Mouse (Mus musculus) myocyte (in vitro differentiated cells): ENCODE results near the gene Fam110a. TPM values are rescaled to one million over a fixed set of nuclear protein-coding genes. Genes with fewer than 3 reads are reported as not detected.

Experiments
- H3K27me3 ChIP-seq: one replicate; pipeline ENCODE4 v1.6.1; 2011; ENCODE audit not compliant: control insufficient read depth, insufficient read depth, insufficient read length
- H3K36me3 ChIP-seq: one replicate; pipeline ENCODE4 v1.6.1; 2011; ENCODE audit not compliant: control insufficient read depth, insufficient read depth
- H3K4me2 ChIP-seq: one replicate; pipeline ENCODE4 v1.6.1; 2011; ENCODE audit warnings: low read depth, control low read depth
- H3K4me3 ChIP-seq: one replicate; pipeline ENCODE4 v1.5.1; 2011; ENCODE audit warnings: mild to moderate bottlenecking, control low read depth, moderate library complexity
- H3K79me2 ChIP-seq: one replicate; pipeline ENCODE4 v1.6.1; 2011; ENCODE audit not compliant: control insufficient read depth, insufficient read depth
- H3ac ChIP-seq: one replicate; pipeline ENCODE4 v1.6.1; 2011; ENCODE audit not compliant: control insufficient read depth, insufficient read length
- CEBPB ChIP-seq: IDR thresholded peaks from 2 replicates; pipeline ENCODE4 v1.6.1; 2011; ENCODE audit warnings: mild to moderate bottlenecking, moderate library complexity; ENCODE audit not compliant: poor library complexity, insufficient read depth, severe bottlenecking
- E2F4 ChIP-seq: IDR thresholded peaks from one replicate; pipeline ENCODE4 v1.6.1; 2011; ENCODE audit warnings: mild to moderate bottlenecking, control low read depth, moderate library complexity; ENCODE audit not compliant: insufficient read depth
- MAX ChIP-seq: IDR thresholded peaks from one replicate; pipeline ENCODE4 v1.6.1; 2011; ENCODE audit warnings: low read depth, mild to moderate bottlenecking, control low read depth
- MYOD1 ChIP-seq, 3 experiments: IDR thresholded peaks; one replicate each; pipeline ENCODE4 v1.6.1; 2011; ENCODE audit warnings: control low read depth in 2 of 3, low read depth in 2 of 3, mild to moderate bottlenecking in 2 of 3, moderate library complexity in 1 of 3; ENCODE audit not compliant: insufficient read length in 2 of 3, control insufficient read depth in 1 of 3
- MYOG ChIP-seq, 3 experiments: IDR thresholded peaks; one replicate each; pipeline ENCODE4 v1.6.1; 2011; ENCODE audit warnings: control low read depth in 2 of 3, low read depth in 2 of 3, mild to moderate bottlenecking in 2 of 3; ENCODE audit not compliant: insufficient read length in 2 of 3, control insufficient read depth in 1 of 3, insufficient read depth in 1 of 3
- POLR2A ChIP-seq: IDR thresholded peaks from one replicate; pipeline ENCODE4 v1.6.1; 2011; ENCODE audit warnings: low read depth, mild to moderate bottlenecking, control low read depth, moderate library complexity; ENCODE audit not compliant: insufficient read length
- POLR2AphosphoS2 ChIP-seq: IDR thresholded peaks from one replicate; pipeline ENCODE4 v1.6.1; 2011; ENCODE audit warnings: low read depth, control low read depth; ENCODE audit not compliant: insufficient read length
- REST ChIP-seq: IDR thresholded peaks from one replicate; pipeline ENCODE4 v1.6.1; 2011; ENCODE audit warnings: mild to moderate bottlenecking, control low read depth, moderate library complexity; ENCODE audit not compliant: insufficient read depth, insufficient read length
- SRF ChIP-seq: IDR thresholded peaks from one replicate; pipeline ENCODE4 v1.6.1; 2011; ENCODE audit warnings: low read depth; ENCODE audit not compliant: control insufficient read depth, insufficient read length
- TCF12 ChIP-seq: IDR thresholded peaks from one replicate; pipeline ENCODE4 v1.6.1; 2011; ENCODE audit warnings: mild to moderate bottlenecking, control low read depth; ENCODE audit not compliant: poor library complexity, insufficient read depth, severe bottlenecking
- TCF3 ChIP-seq: IDR thresholded peaks from one replicate; pipeline ENCODE4 v1.6.1; 2011; ENCODE audit warnings: low read depth, control low read depth; ENCODE audit not compliant: insufficient read length
- USF1 ChIP-seq: IDR thresholded peaks from one replicate; pipeline ENCODE4 v1.6.1; 2011; ENCODE audit warnings: low read depth, mild to moderate bottlenecking, control low read depth, moderate library complexity
- polyA plus RNA-seq: library from polyadenylated mRNA; unstranded; fragments of >200 nt; fragmentation: generic; extraction: Trizol; gene quantifications from one replicate; pipeline ENCODE4 v1.2.1, GENCODE M21; 2012; ENCODE audit warnings: missing spikeins

Fam110a gene
- polyA plus RNA-seq, 1 experiment, result 21.0 TPM

GRCm38 (mm10) chr2:151939651-151940420 is 40.2 kb downstream of the Fam110a start:
- H3K36me3 ChIP-seq, result no peaks in the 10 kb centered on the region
- no peak for TF ChIP-seq USF1
- no peak for TF ChIP-seq CEBPB
- H3K4me3 ChIP-seq, result no peak overlapping the region
- no peak overlapping the region for H3K4me2 ChIP-seq
- H3K27me3 ChIP-seq, result peaks cover 5% of the 10 kb centered on the region
- no peaks in the 10 kb centered on the region for H3K79me2 ChIP-seq
- H3ac ChIP-seq, result no peak overlapping the region

DNA sequence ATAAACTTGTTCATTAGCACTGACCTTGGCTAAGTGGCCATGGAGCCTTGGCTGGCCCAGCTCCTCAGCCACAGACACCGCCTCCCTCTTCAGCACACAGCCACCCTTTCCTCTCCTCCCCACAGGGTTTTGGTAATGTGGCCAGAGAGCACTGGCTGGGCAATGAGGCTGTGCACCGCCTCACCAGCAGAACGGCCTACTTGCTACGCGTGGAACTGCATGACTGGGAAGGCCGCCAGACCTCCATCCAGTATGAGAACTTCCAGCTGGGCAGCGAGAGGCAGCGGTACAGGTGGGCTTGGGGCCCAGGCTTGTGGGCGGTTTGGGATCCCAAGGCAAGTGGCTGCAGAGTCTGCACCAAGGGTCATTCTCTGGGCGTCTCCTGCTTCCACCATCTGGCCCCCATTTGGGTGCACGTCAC is 41.2 kb downstream of the Fam110a start:
- H3K4me3 ChIP-seq, result no peak overlapping the region
- no peak overlapping the region for H3ac ChIP-seq
- no peak overlapping the region for H3K4me2 ChIP-seq
- no peaks in the 10 kb centered on the region for H3K79me2 ChIP-seq
- TF ChIP-seq SRF, result no peak
- no peak for TF ChIP-seq CEBPB
- no peak for TF ChIP-seq POLR2A
- no peak for TF ChIP-seq TCF3
- TF ChIP-seq MAX, result no peak
- no peak for TF ChIP-seq TCF12
- TF ChIP-seq USF1, result no peak
- no peak for TF ChIP-seq E2F4
- no peak for TF ChIP-seq MYOD1 (IDR thresholded peaks at IDR 0.05; ENCODE audit: control insufficient read depth in 1 of 3, insufficient read length in 2 of 3, low read depth in 2 of 3)
- no peak for TF ChIP-seq REST
- TF ChIP-seq MYOG (IDR thresholded peaks at IDR 0.05; ENCODE audit: control insufficient read depth in 1 of 3, insufficient read depth in 1 of 3, insufficient read length in 2 of 3, low read depth in 2 of 3), result no peak
- no peak for TF ChIP-seq POLR2AphosphoS2
- peaks cover 5% of the 10 kb centered on the region for H3K27me3 ChIP-seq
- no peaks in the 10 kb centered on the region for H3K36me3 ChIP-seq

GRCm38 (mm10) chr2:151937893-151938292 is 42.1 kb downstream of the Fam110a start:
- Histone ChIP-seq H3K27me3 (peaks cover 5% of the 10 kb centered on the region), H3K4me2 (no peak overlapping the region), H3K4me3 (no peak overlapping the region), H3K36me3 (no peaks in the 10 kb centered on the region), H3K79me2 (no peaks in the 10 kb centered on the region), H3ac (no peak overlapping the region)
- TF ChIP-seq REST (peak; percentile 93), MAX (peak; percentile 39), POLR2A (no peak)

- TF ChIP-seq E2F4 (no peak), POLR2A (no peak), TCF12 (no peak)
- Histone ChIP-seq H3K79me2 (no peaks in the 10 kb centered on the region), H3K36me3 (no peaks in the 10 kb centered on the region), H3K4me2 (no peak overlapping the region), H3ac (no peak overlapping the region), H3K4me3 (no peak overlapping the region), H3K27me3 (no peaks in the 10 kb centered on the region)
Measured at GRCm38 (mm10) chr2:151930389-151931074, 49.5 kb downstream of the Fam110a start.

DNA sequence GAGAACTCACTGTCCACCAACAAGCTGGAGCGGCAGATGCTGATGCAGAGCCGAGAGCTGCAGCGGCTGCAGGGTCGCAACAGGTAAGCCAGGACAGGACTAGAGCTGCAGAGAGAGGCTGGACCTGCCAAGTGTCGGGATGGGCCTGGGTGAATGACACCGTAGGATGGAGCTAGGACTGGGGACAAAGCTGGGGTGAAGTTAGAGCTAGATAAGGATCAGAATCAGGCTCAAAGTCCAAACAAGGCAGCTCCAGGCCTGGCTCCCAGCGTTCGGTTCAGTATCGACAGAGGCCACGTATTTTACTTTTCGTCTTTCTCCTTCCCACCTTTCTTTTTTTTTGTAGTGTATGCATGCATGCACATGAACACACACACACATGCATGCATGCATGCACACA is 52.9 kb downstream of the Fam110a start:
- no peak overlapping the region for H3K4me3 ChIP-seq
- TF ChIP-seq POLR2AphosphoS2, result no peak
- TF ChIP-seq REST, result no peak
- no peak for TF ChIP-seq MYOG (IDR thresholded peaks at IDR 0.05; ENCODE audit: control insufficient read depth in 1 of 3, insufficient read depth in 1 of 3, insufficient read length in 2 of 3, low read depth in 2 of 3)
- no peak for TF ChIP-seq MYOD1 (IDR thresholded peaks at IDR 0.05; ENCODE audit: control insufficient read depth in 1 of 3, insufficient read length in 2 of 3, low read depth in 2 of 3)
- no peak for TF ChIP-seq E2F4
- TF ChIP-seq TCF12, result no peak
- no peak for TF ChIP-seq SRF
- no peak for TF ChIP-seq POLR2A
- no peak for TF ChIP-seq CEBPB
- no peak for TF ChIP-seq TCF3
- TF ChIP-seq MAX, result no peak
- no peak for TF ChIP-seq USF1
- no peak overlapping the region for H3K4me2 ChIP-seq
- H3K79me2 ChIP-seq, result no peaks in the 10 kb centered on the region
- H3ac ChIP-seq, result no peak overlapping the region
- H3K36me3 ChIP-seq, result no peaks in the 10 kb centered on the region
- H3K27me3 ChIP-seq, result peaks cover 10% of the 10 kb centered on the region
